Mouse (Mus musculus) thymus, postnatal 4 days (tissue): ENCODE data around the gene Eif2d.
"Not testable (repeated sequence)": the region's sequence is repeated elsewhere in the genome, so short reads cannot be mapped to it uniquely, and the experiment has no call there.

Experiments
- DNase-seq: peaks from one replicate; pipeline ENCODE4 v3.0.0; 2021

Eif2d gene

GRCm38 (mm10) chr1:131141449-131141848, 11.5 kb upstream of the Eif2d start:
- no peak for DNase-seq

- DNase-seq: no peak
These were observed 10.5 kb upstream of the Eif2d start for GRCm38 (mm10) chr1:131142472-131142871.

DNA sequence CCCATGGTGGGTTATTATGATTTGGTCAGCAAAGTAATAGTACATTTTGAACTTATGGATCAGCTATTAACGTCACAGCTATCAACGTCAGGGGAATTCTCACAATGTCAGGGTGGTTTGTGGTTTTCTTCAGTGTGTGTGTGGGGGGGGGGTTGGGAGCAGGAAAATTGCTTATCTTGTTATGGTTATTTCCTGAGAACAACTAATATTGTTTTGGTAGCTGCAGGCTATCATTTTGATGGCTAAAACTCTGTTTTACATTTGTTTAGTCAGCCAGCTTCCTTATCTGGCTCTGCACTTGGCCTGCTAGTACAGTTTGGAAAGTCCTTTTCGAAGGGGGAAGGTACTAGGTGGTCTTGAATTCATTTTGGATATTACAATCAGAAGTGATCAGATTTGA, 7.8 kb upstream of the Eif2d start:
- DNase-seq: not testable (repeated sequence)

GRCm38 (mm10) chr1:131146181-131146614, 6.8 kb upstream of the Eif2d start:
- DNase-seq: no peak

- no peak for DNase-seq
These were observed 3.5 kb upstream of the Eif2d start for GRCm38 (mm10) chr1:131149496-131149895.

DNA sequence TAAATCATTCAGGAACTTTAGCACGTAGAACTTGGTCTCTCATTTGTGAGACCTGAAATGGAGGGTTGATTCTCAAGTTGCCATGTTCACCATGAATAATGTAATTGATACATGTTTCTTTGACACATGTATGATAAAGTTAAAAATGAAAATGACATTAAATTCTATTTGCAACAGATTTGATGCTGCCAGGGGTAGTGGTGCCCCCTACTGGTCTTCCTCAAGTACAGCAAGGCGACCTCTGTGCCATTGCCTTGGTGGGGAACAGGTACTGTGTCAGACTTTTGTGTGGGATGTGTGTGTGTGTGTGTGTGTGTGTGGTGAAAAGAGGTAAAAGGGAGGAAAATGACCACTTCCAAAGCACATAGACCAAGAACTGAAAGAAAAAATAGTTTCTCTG, 2.5 kb downstream of the Eif2d start:
- DNase-seq: peak; percentile 70

DNA sequence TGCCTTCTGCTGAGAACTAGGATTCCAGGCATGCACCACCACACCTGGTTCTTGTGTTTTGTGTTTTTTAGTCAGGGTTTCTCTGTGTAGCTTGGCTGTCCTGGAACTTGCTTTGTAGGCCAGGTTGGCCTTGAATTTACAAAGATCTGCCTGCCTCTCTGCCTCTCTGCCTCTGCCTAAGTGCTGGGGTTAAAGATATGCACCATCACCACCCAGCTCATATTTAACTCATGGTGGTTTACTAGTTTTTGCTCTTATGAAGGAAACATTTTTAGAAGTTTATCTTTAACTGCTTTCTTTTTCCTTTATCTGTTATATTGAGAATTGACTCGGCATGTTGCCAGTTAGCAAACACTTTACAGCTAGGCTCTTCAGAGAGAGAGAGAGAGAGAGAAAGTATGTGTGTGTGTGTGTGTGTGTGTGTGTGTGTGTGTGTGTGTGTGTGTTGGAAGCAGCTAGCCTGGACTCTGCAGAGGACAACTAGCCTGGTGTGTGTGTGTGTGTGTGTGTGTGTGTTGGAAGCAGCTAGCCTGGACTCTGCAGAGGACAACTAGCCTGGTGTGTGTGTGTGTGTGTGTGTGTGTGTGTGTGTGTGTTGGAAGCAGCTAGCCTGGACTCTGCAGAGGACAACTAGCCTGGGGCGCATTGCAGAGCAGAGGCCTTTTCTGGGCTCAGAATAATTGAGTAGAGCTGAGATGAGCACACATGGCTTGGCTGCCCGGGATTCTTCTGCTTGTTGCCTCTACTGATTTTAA, 6.8 kb downstream of the Eif2d start:
- not testable (repeated sequence) for DNase-seq

- no peak for DNase-seq
These were observed 8.1 kb downstream of the Eif2d start for GRCm38 (mm10) chr1:131161091-131161490.

DNA sequence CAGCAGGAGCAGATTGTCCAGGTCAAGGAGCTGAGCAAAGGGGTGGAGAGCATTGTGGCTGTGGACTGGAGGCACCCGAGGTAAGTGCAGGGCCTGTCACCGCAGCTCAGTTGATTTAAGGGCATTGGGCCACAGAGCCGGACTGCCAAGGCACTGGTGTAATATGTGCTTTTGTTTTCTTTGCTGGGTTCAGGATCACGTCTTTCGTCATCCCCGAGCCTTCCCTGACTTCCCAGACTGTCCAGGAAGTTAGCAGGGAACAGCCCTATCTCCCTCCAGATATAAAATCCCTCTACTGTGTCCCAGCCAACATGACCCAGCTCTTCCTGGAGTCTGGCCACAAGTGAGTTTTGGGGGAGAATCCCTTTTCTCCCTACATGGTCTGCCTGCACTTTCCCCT, 11.4 kb downstream of the Eif2d start:
- no peak for DNase-seq

DNA sequence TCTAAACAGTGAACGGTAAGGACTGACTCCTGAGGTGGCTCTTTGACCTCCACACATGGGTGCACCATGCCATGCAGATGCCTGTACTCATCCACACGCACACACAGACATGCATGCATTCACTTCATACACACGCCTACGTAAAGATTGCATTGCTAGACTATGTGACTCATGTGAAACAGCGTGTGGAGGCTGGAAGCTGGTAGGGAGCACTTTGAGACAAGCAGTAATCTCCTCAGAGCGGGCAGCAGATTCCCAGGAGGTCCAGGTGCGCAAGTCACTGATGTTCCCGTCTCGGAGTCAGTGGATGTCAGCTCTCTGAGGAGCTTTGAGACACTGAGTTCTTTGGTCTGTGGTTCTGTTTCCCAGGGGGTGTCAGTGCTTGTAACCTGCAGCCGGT, 14.6 kb downstream of the Eif2d start:
- DNase-seq: no peak

DNA sequence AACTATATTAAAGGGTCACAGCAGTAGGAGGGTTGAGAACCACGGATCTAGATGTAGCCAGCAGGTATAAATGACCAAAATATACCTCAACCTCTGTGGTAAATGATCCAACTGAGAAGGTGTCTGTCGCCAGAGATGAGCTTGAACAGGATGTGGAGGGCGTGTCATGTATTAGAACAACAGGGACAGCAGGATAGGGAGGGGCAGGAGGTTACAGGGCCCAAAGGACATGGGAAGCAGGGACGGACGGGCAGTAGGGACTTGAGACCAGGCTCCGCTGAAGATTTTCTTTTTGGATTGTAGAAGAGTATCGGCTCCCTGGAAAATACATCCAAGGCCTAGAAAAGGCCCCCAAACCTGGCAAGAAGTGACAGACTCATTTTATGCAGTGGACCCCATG, 20.0 kb downstream of the Eif2d start:
- DNase-seq: no peak

DNA sequence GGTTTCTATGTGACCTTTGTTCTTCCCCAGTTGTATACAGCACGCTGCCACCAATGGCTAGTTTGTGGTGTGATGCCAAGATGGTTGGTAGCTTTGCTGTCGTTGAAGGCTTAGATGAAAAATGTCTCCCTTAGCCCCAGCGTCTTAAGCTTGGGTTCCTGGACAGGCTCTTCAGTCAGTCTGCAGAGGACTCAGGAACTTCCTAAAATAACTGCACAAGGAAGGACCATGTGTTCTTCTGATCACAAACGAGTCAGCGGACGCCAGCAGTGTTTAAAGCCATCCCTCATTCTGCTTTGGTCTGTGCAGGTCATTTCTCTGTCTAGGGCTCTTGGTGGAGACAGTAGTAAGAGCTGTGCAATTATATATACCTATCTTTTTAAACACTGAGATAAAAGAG, 20.8 kb downstream of the Eif2d start:
- DNase-seq: no peak

GRCm38 (mm10) chr1:131174299-131174861, 21.4 kb downstream of the Eif2d start:
- DNase-seq: no peak

GRCm38 (mm10) chr1:131175189-131175588, 22.2 kb downstream of the Eif2d start:
- DNase-seq: no peak

DNA sequence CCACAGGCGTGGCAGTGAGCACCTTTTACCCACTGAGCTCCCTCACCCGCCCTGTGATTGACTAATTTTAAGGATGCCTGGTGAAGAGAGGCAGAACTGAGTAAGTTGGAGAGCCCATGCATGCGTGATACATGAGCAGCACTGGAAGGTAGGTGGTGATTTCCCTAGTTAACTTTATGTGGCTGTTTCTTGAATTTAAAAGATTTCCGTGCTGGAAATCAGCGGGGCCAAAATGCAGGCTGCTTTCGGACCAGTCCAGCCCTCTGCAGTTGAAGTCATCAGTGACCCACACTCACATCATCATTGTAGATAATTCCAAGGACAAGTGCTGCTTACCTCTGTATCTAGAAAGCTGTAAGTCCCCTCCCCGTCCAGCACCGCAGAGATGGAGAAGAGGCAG, 22.8 kb downstream of the Eif2d start:
- no peak for DNase-seq

- DNase-seq: no peak
These were observed 24.3 kb downstream of the Eif2d start for GRCm38 (mm10) chr1:131177249-131177648.

DNA sequence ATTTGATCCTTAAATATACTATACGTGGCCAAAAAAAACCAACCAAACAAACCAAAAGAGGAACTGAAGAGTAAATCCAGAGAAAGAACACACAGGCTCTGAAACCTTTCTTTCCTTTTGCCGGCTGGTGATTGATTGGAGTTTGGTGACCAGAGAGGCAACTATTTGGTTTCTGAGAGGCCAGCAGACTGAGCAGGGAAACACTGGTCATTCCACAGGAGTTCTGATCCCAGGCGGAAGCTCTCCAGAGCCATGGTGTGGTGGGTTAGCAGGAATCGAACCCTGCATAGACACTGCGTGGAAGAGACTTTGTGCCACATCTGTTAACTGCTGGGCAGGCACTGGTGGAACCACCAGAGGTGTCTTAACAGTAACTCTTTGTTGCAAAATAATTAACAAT, 25.1 kb downstream of the Eif2d start:
- no peak for DNase-seq

DNA sequence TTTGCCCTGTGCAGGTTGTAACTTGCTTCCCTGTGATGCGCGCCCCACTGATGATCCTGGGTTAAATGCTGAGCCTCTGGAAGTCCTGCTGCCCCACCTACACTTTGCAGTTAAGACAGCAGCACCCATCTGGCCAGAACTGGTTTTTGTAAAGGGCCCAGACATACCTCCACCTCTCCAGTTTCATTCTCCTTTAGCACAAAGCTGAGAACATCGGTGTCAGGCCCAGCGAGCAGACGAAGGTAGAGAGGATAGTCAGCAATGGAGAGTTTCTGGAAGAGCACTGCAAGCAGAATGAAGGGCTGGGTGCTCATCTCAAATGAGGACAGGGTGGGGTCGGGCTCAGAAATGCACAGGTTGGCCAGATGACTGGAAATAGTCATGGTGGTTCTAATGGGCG, 27.4 kb downstream of the Eif2d start:
- DNase-seq: no peak

DNA sequence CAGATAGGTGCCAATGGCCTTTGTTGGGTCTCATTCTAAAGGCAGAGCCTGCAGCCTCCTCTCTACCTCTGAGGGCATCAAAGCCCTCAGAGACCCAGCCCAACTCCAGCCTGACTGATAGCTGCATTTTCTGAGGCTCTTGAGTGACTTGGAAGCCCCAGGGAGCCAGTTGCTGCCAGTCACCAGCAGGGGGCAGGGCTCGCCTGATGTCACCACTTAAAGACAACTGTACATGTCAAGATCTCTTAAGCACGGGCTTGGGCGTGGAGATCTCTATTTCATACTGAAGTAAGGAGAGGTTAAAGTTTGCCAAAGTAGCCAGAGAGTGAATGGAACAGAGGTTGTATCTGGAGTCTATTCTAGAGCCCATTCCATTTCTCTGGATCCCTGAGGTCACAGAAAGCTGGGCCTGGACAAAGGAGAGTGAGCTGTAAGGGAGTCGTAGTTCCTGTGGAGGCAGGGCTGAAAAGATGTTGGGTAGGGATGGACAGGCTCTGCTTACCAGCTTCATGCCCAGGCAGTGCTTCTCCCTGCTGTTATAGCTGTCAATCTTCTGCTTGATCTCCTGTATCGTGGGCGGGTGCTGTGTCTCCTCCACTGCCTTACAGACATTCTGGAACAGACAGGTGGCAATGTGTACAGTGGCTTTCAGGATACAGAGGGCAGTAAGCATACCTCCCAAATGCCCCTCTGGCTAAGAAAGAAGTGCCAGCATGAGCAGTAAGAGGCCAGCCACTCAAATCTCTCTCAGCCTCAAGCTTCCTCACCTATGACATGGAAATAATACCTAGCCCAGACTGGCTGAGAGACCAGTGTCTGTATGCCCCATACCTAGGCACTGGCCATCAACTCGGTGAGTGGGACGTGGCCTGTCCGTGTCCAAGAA, 28.9 kb downstream of the Eif2d start:
- peak; percentile 93 for DNase-seq

DNA sequence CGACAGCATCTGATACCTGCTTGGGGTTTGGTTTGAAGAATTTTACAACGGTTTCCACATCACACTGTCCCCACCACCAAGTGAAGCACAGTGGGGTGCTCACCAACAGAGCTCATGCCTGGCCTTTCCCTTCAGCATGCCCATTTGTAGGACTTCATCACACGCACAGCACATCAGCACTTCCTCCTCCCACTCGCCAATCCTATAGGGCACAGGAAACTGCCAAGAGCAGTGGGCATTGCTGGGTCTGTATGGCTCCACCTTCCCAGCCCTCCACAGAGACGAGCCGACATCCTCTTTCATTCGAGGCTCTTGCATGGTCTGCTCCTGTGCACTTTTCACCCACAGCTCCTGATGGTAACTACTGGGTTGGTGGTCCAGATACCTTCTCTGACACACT, 30.2 kb downstream of the Eif2d start:
- DNase-seq: no peak

DNA sequence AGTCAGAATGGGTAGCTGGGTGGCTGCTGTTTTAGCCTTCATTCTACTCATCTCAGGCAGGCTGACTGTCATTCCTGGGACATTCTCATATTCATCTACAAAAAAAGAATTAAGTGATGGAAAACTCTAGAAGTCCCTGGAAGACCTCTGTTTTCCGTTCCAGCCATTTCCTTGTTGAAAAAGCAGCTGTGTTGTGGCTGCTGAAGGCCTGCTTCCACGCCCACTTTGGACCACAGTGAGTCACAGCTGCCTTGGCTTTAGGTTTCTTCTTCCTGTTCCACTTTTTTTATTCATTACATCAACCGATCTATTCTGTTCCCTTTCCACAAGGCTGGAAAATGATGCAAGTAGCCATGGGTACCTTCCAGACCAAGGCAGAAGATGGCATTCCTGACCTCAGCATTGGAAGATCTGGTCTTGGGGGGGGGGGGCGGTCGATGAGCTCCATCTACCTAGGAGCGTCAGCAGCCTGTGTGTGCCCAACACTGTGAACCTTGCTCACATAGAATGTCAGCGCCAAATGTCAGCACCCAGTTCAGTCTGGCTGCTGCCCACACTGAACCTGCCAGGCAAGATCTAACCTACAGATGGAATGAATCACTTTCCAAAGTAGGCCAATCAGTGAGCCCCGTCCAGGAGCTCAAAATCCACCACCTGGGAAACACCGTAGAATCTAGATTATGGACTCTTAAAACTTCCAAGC, 31.4 kb downstream of the Eif2d start:
- no peak for DNase-seq

DNA sequence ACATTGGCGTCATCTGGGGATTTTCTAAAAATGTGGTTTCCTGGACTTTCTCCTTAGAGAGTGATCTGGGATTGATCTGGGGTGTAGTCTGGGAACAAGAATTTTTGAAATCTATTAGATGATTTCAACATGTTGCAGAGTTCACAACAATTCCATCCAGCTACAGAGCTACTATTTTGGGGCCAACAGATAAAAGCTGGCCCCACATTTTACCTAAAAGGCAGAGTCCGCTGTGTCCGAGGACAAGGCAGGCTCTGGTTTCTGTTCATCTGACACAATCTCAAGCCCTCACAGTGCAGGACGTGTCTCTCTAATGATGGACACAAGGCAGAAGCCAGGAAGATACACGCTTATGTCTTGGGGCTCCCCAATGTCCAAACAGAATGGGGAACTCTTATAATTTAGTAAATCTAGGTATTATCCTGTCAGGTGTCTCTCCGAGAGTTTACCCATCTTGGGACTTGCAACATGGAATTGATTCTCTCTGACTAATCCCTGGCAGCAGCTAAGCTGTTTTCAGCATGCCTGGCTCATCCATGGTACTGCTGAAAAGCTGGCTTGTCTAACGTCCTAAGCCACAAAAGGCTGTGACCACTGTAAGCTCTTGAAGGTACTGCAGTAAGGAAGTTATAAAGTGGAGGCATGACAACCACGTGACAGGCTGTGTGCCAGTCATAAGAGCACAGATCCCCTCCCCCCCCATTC, 32.1 kb downstream of the Eif2d start:
- DNase-seq: no peak
